Mouse (Mus musculus): ENCODE data around the gene Prr5.
A peak's percentile ranks its signal among the peaks of the same experiment; 100 is the strongest.

The Prr5 gene

GRCm38 (mm10) chr15:84657384-84658064 is 11.9 kb upstream of the Prr5 start:
- no peak for DNase-seq (ENCODE audit: extremely low spot score, low spot score)

GRCm38 (mm10) chr15:84658655-84659054 is 10.8 kb upstream of the Prr5 start:
- DNase-seq (ENCODE audit: extremely low spot score, low spot score), result no peak

- DNase-seq (ENCODE audit: extremely low spot score, low spot score), result no peak
Observed at GRCm38 (mm10) chr15:84659856-84660255, 9.6 kb upstream of the Prr5 start.

GRCm38 (mm10) chr15:84661274-84661673 is 8.1 kb upstream of the Prr5 start:
- no peak for DNase-seq (ENCODE audit: extremely low spot score, low spot score)

GRCm38 (mm10) chr15:84662952-84663684 is 6.3 kb upstream of the Prr5 start:
- peak; percentile 82 for DNase-seq (ENCODE audit: extremely low spot score, low spot score)

GRCm38 (mm10) chr15:84663685-84664060 is 5.7 kb upstream of the Prr5 start:
- DNase-seq (ENCODE audit: extremely low spot score, low spot score), result no peak

GRCm38 (mm10) chr15:84664542-84665460 is 4.6 kb upstream of the Prr5 start:
- no peak for DNase-seq (ENCODE audit: extremely low spot score, low spot score)

- no peak for DNase-seq (ENCODE audit: extremely low spot score, low spot score)
Observed at GRCm38 (mm10) chr15:84665662-84666061, 3.8 kb upstream of the Prr5 start.

GRCm38 (mm10) chr15:84666065-84666464 is 3.4 kb upstream of the Prr5 start:
- no peak for DNase-seq (ENCODE audit: extremely low spot score, low spot score)

- DNase-seq (ENCODE audit: extremely low spot score, low spot score), result no peak
Observed at GRCm38 (mm10) chr15:84667601-84668000, 1.8 kb upstream of the Prr5 start.

- DNase-seq (ENCODE audit: extremely low spot score, low spot score), result no peak
Observed at GRCm38 (mm10) chr15:84669771-84670656, 594 bp downstream of the Prr5 start.

- no peak for DNase-seq (ENCODE audit: extremely low spot score, low spot score)
Observed at GRCm38 (mm10) chr15:84670657-84671055, 1.2 kb downstream of the Prr5 start.

- peak; percentile 40 for DNase-seq (ENCODE audit: extremely low spot score, low spot score)
Observed at GRCm38 (mm10) chr15:84671401-84672307, 2.2 kb downstream of the Prr5 start.

GRCm38 (mm10) chr15:84672308-84672615 is 2.8 kb downstream of the Prr5 start:
- DNase-seq (ENCODE audit: extremely low spot score, low spot score), result no peak

- DNase-seq (ENCODE audit: extremely low spot score, low spot score), result no peak
Observed at GRCm38 (mm10) chr15:84672616-84673015, 3.2 kb downstream of the Prr5 start.

GRCm38 (mm10) chr15:84674329-84675067 is 5.1 kb downstream of the Prr5 start:
- no peak for DNase-seq (ENCODE audit: extremely low spot score, low spot score)

GRCm38 (mm10) chr15:84675317-84675716 is 5.9 kb downstream of the Prr5 start:
- DNase-seq (ENCODE audit: extremely low spot score, low spot score), result no peak

GRCm38 (mm10) chr15:84677943-84678342 is 8.5 kb downstream of the Prr5 start:
- DNase-seq (ENCODE audit: extremely low spot score, low spot score), result no peak

GRCm38 (mm10) chr15:84679090-84679489 is 9.7 kb downstream of the Prr5 start:
- no peak for DNase-seq (ENCODE audit: extremely low spot score, low spot score)
